Mouse (Mus musculus) ZHBTc4 (cell line): ENCODE measurements at regions not wholly inside any gene's neighbourhood (a gene's known extent, or its start where the extent isn't known, plus 50 kb on each side); places are given as distances from the start of the nearest gene placed in this dataset.
A peak's percentile ranks its signal among the peaks of the same experiment; 100 is the strongest.

Experiments
- DNase-seq: peaks from one replicate; pipeline ENCODE4 v3.0.0-alpha.2; 2011; ENCODE audit warnings: low read depth, low spot score

- no peak for DNase-seq
Observed at GRCm38 (mm10) chr14:80789131-80789530, 805.2 kb downstream of the Olfm4 start.

- no peak for DNase-seq
Observed at GRCm38 (mm10) chr14:80799370-80799959, 815.6 kb downstream of the Olfm4 start.

GRCm38 (mm10) chr14:80830476-80830875 is 846.6 kb downstream of the Olfm4 start:
- no peak for DNase-seq

DNA sequence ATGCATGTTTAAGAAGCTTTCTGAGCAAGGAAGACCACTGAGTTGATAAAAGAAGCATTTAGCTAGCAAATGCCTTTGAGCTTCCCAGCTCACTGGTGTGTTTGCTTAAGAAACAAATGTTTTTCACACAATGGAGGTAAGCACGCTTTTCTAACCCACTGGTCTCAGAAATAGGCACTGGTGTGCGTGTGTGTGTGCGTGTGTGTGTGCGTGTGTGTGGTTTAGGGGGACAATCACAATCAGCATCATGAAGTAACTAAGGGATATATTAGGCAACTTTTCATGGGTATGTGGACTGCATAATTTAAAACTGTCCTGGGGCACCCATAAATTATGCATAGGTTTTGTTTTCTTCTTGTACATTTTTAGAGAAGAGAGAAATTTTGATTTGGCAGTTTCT is 860.7 kb downstream of the Olfm4 start:
- DNase-seq, result no peak

GRCm38 (mm10) chr14:80845576-80846269 is 861.8 kb downstream of the Olfm4 start:
- peak; percentile 51 for DNase-seq

- DNase-seq, result no peak
Observed at GRCm38 (mm10) chr14:80846420-80847083, 862.7 kb downstream of the Olfm4 start.
